Mouse (Mus musculus): ENCODE measurements around the gene Nrf1.

Nrf1 gene

DNA sequence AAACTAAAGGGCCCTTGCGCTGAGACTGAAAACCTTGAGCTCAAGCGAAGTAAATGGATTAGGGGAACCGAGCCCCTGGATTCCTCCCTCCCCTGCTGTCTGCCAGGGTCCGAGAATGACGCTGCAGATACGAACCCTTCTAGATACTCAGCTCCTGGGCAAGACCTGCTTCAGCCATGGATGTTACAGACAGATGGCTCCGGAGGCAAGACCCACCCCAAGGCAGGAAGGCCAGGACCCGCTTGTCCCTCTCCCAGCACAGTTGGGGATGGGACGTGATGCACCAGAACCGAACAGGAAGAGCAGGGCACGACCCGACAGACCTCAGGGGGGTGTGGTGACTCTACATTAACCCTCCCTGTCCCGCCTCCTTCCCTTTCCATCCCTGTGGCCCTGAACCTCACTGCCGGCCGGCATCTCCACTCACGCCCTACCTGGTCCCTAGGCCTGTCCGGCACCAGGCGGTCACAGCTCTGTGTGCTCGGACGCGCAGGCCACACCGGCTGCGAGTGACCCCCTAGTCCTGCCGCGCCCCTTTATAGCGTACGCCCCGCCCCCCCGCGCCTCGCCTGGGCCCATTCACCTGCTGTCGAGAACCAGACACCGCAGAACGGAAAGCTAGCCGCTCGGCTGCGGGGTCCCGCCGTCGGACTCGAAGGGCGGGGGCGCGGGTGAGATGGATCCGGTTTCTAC, 127.6 kb downstream of the Nrf1 start:
- no peak for DNase-seq (ENCODE audit: low spot score)

GRCm38 (mm10) chr6:30175918-30176421, 128.2 kb downstream of the Nrf1 start:
- no peak for DNase-seq (ENCODE audit: low spot score)

DNA sequence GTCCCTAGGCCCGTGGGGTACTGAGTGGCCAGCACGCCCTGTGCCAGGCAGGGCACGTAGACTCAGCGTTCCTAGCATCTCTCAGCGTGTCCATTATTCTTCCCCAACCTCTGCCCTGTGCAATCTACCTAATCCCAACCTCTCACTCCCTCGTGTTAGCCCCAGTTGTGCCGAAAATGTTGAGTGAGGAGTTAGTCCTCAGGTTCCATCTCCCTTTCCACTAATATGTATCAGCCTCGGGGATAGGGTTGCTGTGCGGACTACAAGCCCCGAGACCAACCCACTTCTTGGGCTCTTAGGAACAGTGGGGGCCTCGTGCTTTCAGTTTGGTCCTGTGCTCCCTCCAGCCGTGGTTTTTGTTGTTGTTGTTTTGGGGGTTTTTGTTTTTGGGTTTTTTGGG, 128.7 kb downstream of the Nrf1 start:
- DNase-seq (ENCODE audit: low spot score): no peak

- DNase-seq (ENCODE audit: low spot score): no peak
These were observed 129.5 kb downstream of the Nrf1 start for GRCm38 (mm10) chr6:30177305-30177704.

DNA sequence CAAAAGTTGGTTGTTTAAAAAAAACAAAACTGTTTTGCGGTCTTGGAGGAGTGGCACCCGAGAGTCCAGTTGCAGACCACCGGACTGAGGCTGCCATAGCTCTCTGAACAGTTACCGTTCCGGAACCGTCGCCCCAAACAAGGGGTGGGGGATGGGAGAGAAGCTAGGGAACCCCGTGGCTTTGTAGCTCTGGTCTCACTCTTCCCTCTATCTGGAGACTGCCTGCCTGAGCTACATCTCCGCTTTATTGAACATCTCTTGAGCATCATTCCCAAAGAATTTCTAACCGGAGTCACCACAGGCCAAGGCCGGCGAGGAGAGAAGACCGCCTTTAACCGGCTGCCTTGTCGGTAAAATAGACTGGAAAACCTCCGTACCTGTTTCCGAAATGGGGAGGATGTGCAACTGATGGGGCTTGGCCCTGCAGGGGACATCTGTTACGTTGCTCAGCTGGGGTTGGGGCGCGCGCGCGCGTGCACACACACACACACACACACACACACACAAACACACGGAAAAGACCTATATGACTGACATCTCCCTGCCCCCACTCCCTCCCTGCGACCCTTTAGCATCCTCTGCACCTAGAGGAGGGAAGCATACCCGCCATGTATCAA, 130.3 kb downstream of the Nrf1 start:
- DNase-seq (ENCODE audit: low spot score): no peak

GRCm38 (mm10) chr6:30179046-30179445, 131.3 kb downstream of the Nrf1 start:
- no peak for DNase-seq (ENCODE audit: low spot score)

- DNase-seq (ENCODE audit: low spot score): no peak
These were observed 132.5 kb downstream of the Nrf1 start for GRCm38 (mm10) chr6:30180321-30180720.

GRCm38 (mm10) chr6:30182038-30182437, 134.2 kb downstream of the Nrf1 start:
- DNase-seq (ENCODE audit: low spot score): no peak

DNA sequence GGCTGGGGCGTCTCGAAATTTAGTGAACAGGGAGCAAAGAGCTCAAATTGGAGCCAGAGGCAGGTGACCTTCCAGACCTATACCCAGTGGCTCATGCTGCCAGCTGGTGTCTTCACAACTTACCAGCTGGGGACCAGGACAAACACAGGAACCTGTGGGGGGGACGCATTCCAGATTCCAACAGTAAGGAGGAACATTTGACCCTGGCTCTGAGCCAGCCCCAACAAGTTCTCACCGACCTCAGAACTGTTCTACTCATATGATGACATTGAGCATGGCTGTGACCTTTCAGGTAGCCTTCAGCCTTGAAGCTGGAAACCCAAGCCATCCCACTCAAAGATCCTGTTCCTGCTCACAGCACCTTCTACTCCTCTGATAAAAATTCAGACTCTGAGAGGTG, 135.8 kb downstream of the Nrf1 start:
- no peak for DNase-seq (ENCODE audit: low spot score)

GRCm38 (mm10) chr6:30195656-30196055, 147.9 kb downstream of the Nrf1 start:
- no peak for DNase-seq (ENCODE audit: low spot score)

GRCm38 (mm10) chr6:30196143-30196542, 148.4 kb downstream of the Nrf1 start:
- DNase-seq (ENCODE audit: low spot score): no peak
